Mouse (Mus musculus) heart, postnatal 0 days (tissue): Measurements from ENCODE around the gene Csnk1g2. TPM values are rescaled to one million over a fixed set of nuclear protein-coding genes. Genes with fewer than 3 reads are reported as not detected.
A peak's percentile ranks its signal among the peaks of the same experiment; 100 is the strongest.

Source experiments
- ATAC-seq: fragments of 200-750 bp; cut with Nextera tagmentation; 2 replicates; pipeline ENCODE4 v1.8.0; 2017; ENCODE audit warnings: low read depth, moderate number of reproducible peaks, moderate library complexity; ENCODE audit not compliant: insufficient read depth
- DNase-seq: peaks from one replicate; pipeline ENCODE4 v3.0.0-alpha.2; 2016; ENCODE audit warnings: low spot score
- H3K27ac ChIP-seq: fragments of 300-500 bp; sonication (generic); 2 replicates; pipeline ENCODE4 v1.5.1; 2014; ENCODE audit warnings: low read depth, mild to moderate bottlenecking
- H3K27me3 ChIP-seq: fragments of 300-500 bp; sonication (generic); 2 replicates; pipeline ENCODE4 v1.6.1; 2014; ENCODE audit warnings: low read length, mixed read lengths; ENCODE audit not compliant: control insufficient read depth, insufficient read depth
- H3K36me3 ChIP-seq: fragments of 300-500 bp; sonication (generic); replicated peaks from 2 replicates; pipeline ENCODE4 v1.6.1; 2014; ENCODE audit warnings: low read length, mixed read lengths; ENCODE audit not compliant: control insufficient read depth, insufficient read depth
- H3K4me1 ChIP-seq: fragments of 300-500 bp; sonication (generic); 2 replicates; pipeline ENCODE4 v1.6.1; 2014; ENCODE audit warnings: antibody characterized with exemption; ENCODE audit not compliant: control insufficient read depth, insufficient read depth
- H3K4me2 ChIP-seq: fragments of 300-500 bp; sonication (generic); 2 replicates; pipeline ENCODE4 v1.6.1; 2014; ENCODE audit warnings: low read depth, mild to moderate bottlenecking, low read length, moderate library complexity
- H3K4me3 ChIP-seq: fragments of 300-500 bp; sonication (generic); 2 replicates; pipeline ENCODE4 v1.5.1; 2014; ENCODE audit warnings: low read depth, low read length
- H3K9ac ChIP-seq: fragments of 300-500 bp; sonication (generic); replicated peaks from 2 replicates; pipeline ENCODE4 v1.6.1; 2014; ENCODE audit warnings: low read depth, low read length, mixed read lengths
- H3K9me3 ChIP-seq: fragments of 300-500 bp; sonication (generic); replicated peaks from 2 replicates; pipeline ENCODE4 v1.6.1; 2016; ENCODE audit warnings: low read length; ENCODE audit not compliant: control insufficient read depth
- CTCF ChIP-seq: IDR thresholded peaks from 2 replicates; pipeline ENCODE4 v1.5.1; 2016; ENCODE audit warnings: antibody characterized with exemption, control low read depth, low read depth
- EP300 ChIP-seq: IDR thresholded peaks from 2 replicates; pipeline ENCODE4 v1.6.1; 2016; ENCODE audit warnings: antibody characterized with exemption, low read depth
- WGBS: fragments of 180-500 bp; shearing (Covaris S2); extraction: QIAGEN DNeasy Blood & Tissue Kit; methylation state at CpG from one replicate; pipeline ENCODE4 v1.1.7; 2014; 5-methylcytosine and 5-hydroxymethylcytosine counted together
- polyA plus RNA-seq: library from polyadenylated mRNA; unstranded; fragments of >200 nt; fragmentation: Nextera tagmentation; extraction: Ambion mirVana; gene quantifications from 2 replicates; pipeline ENCODE4 v1.2.1, GENCODE M21; 2015
- total RNA-seq: library from RNA; depleted of rRNA; stranded (reverse); fragments of >200 nt; gene quantifications from 2 replicates; pipeline ENCODE4 v1.2.3, GENCODE M21; 2014; ENCODE audit warnings: low replicate concordance

The Csnk1g2 gene
- total and polyA plus RNA-seq, 2 experiments from 2014 or later = 75.6 to 141 TPM

DNA sequence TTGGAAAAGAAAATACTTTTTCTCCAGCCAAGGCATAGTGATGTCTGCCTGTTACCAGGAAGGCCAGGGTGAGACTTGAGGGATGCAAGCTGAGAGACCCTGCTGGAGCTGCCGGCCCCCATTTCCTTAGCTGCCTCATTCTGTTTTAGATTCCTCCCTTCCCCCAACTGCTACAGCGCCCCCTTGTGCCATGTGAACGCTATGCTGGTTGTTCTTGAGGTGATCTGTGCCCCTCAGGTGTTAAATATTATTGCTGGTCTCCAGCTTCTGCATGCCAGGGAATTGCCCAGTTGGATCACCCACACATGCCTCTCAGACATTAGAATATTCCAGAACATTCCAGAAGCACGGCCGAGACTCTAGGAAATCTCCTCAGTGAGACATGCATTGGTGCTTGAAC lies 38.5 kb downstream of the Csnk1g2 start:
- H3K4me3 ChIP-seq = no peak overlapping the region
- no peaks in the 10 kb centered on the region for H3K27me3 ChIP-seq
- H3K4me2 ChIP-seq = no peak overlapping the region
- no peak overlapping the region for H3K9ac ChIP-seq
- no peak overlapping the region for H3K27ac ChIP-seq
- no peaks in the 10 kb centered on the region for H3K9me3 ChIP-seq
- TF ChIP-seq CTCF (peak; percentile 59), EP300 (no peak)
- DNase-seq = peak; percentile 35
- 0 out of 2 replicates have a peak, but pooled peaks cover 2% of the 10 kb centered on the region for H3K36me3 ChIP-seq
- WGBS = 31% methylated on average over 5 of the region's 5 CpGs
- no peak for ATAC-seq
- peaks cover 17% of the 10 kb centered on the region for H3K4me1 ChIP-seq

GRCm38 (mm10) chr10:80663485-80664196 lies 41.0 kb downstream of the Csnk1g2 start:
- peak; percentile 50 for DNase-seq
- peaks cover 27% of the 10 kb centered on the region for H3K36me3 ChIP-seq
- 25% methylated on average over 5 of the region's 5 CpGs for WGBS
- no peaks in the 10 kb centered on the region for H3K9me3 ChIP-seq
- peaks cover 17% of the 10 kb centered on the region for H3K4me1 ChIP-seq
- ATAC-seq = no peak
- no peak for TF ChIP-seq CTCF
- TF ChIP-seq EP300 = peak; percentile 75; the same call in 1 of the 2 replicates
- 0 out of 2 replicates have a peak overlapping the region, but pooled peaks have one; percentile 17 for H3K9ac ChIP-seq
- no peaks in the 10 kb centered on the region for H3K27me3 ChIP-seq
- H3K27ac ChIP-seq = peak overlapping the region; percentile 98
- no peak overlapping the region for H3K4me2 ChIP-seq
- no peak overlapping the region for H3K4me3 ChIP-seq

DNA sequence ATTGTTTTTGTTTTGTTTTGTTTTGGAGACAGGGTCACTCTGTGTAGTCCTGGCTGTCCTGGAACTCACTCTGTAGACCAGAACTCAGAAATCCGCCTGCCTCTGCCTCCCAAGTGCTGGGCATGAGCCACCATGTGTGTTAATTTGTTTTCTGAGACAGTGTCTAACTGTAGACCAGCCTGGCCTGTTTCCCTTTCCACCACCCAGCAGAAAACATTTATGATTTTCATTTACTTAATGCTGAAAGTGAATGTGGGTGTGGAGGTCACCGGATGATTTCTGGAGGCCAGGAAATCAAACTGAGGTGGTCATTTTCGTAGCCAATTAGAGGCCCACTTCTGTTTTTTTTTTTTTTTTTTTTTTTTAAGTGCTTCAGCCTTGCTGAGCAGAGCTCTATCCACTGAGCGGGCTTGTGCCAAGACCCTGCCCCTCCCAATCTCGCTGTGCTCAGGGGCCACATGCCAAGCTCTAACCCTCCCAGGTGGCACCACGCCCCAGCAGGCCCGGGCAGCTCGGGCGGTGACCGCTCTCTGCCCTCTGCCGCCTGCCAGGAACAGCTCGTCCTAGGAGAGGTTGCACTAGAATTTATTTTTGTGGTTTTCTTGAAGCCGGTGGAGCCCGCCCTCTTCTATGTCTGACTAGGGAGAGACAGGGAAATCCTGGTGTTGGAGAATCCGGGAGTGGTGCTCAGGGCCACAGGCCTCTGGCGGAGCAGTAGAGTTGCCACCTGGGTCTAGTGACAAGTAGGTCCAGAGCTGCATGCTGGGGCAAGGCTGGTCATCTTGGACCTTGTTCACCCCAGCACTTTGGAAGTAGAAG lies 41.8 kb downstream of the Csnk1g2 start:
- peak overlapping the region; percentile 48 for H3K4me2 ChIP-seq
- TF ChIP-seq EP300 (peak; percentile 92), CTCF (no peak)
- no peaks in the 10 kb centered on the region for H3K9me3 ChIP-seq
- no peak overlapping the region for H3K9ac ChIP-seq
- H3K4me1 ChIP-seq = peaks cover 18% of the 10 kb centered on the region
- ATAC-seq (peak; percentile 93), DNase-seq (peak; percentile 95)
- no peaks in the 10 kb centered on the region for H3K27me3 ChIP-seq
- peak overlapping the region; percentile 98 for H3K27ac ChIP-seq
- WGBS = 6% methylated on average over 16 of the region's 16 CpGs
- H3K36me3 ChIP-seq = peaks cover 34% of the 10 kb centered on the region
- peak overlapping the region; percentile 20; the same call in 1 of the 2 replicates for H3K4me3 ChIP-seq

DNA sequence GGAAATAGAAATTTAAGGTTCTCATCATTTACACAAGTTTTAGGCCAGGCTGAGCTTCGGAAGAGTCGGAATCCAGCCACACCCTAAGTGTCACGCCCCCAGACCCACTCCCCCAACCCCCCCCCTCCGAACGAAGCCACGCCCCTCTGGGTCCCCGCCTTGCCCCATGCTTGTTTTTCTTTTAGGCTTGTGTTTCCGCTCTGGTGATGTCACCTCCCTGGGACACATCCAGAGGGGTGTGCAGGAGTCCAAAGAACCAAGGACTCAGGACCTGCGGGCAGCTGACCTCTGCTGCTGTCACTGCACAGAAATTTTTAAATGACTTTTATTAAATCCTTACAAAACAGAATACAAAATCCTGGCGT lies 42.4 kb downstream of the Csnk1g2 start:
- H3K27me3 ChIP-seq = no peaks in the 10 kb centered on the region
- H3K4me3 ChIP-seq = peak overlapping the region; percentile 20; the same call in 1 of the 2 replicates
- H3K36me3 ChIP-seq = peaks cover 40% of the 10 kb centered on the region
- 10% methylated on average over 10 of the region's 10 CpGs for WGBS
- H3K4me1 ChIP-seq = peaks cover 23% of the 10 kb centered on the region
- H3K9me3 ChIP-seq = no peaks in the 10 kb centered on the region
- peak overlapping the region; percentile 98 for H3K27ac ChIP-seq
- TF ChIP-seq CTCF (no peak), EP300 (no peak)
- DNase-seq (peak; percentile 81), ATAC-seq (peak; percentile 74)
- peak overlapping the region; percentile 7; the same call in 1 of the 2 replicates for H3K9ac ChIP-seq
- peak overlapping the region; percentile 48 for H3K4me2 ChIP-seq

DNA sequence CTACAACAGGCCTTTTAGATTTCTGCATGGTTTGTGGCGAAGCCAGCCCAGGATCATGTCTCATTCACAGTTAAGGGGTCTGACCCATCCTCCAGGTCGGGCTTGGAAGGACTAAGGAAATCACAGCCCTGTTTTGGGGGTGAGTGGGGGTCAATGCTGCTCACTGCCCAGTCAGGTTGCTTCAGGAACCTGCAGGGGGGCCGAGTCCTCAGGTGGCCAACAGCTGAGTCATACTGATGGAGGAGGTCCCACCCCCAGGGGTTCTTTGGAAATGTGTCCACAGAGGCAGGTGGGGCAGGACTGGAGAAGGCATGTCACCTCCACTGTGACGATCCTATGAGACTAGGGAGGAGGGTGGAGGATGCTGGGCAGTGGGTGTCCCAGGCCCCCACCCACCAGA lies 42.8 kb downstream of the Csnk1g2 start:
- no peak for TF ChIP-seq CTCF
- TF ChIP-seq EP300 = no peak
- 38% methylated on average over 4 of the region's 4 CpGs for WGBS

More for the DNA sequence above, 42.8 kb downstream of the Csnk1g2 start:
- peaks cover 27% of the 10 kb centered on the region for H3K4me1 ChIP-seq
- no peak overlapping the region for H3K4me3 ChIP-seq
- peak overlapping the region; percentile 7 for H3K9ac ChIP-seq
- H3K4me2 ChIP-seq = 0 out of 2 replicates have a peak overlapping the region, but pooled peaks have one; percentile 48
- H3K27me3 ChIP-seq = no peaks in the 10 kb centered on the region
- peaks cover 43% of the 10 kb centered on the region for H3K36me3 ChIP-seq
- ATAC-seq = no peak
- no peaks in the 10 kb centered on the region for H3K9me3 ChIP-seq
- no peak for DNase-seq
- H3K27ac ChIP-seq = peak overlapping the region; percentile 98
